Mouse (Mus musculus): ENCODE measurements around the gene Prr29. TPM values are rescaled to one million over a fixed set of nuclear protein-coding genes. Genes with fewer than 3 reads are reported as not detected.

Gene Prr29
- polyA plus RNA-seq, 1 experiment: 0.32 TPM

DNA sequence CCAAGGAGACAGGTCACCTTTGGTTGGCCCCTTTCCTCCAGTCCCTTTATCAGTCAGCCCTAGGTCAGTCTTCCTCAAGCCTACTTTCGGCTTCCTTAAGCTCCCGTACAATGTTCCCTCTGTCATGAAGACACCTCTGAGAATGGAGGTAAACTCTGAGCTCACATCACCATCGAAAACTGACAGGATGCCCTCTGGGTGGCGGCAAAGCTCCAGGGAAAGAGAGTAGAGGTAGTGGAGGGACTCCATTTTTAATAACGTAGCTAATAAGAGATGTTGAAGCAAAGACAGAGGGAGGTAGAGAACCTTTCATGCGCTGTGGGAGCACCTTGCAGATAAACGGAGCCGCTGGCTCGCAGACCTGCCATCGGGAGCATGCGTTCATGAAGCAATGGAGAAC, 15.7 kb downstream of the Prr29 start:
- H3K4me2 ChIP-seq (ENCODE audit: low read depth): no peak overlapping the region
- peaks cover 39% of the 10 kb centered on the region for H3K27me3 ChIP-seq (ENCODE audit: control insufficient read depth, insufficient read depth, insufficient read length)
- no peak overlapping the region for H3ac ChIP-seq (ENCODE audit: control insufficient read depth, insufficient read length)
- no peak for TF ChIP-seq POLR2AphosphoS2 (IDR thresholded peaks at IDR 0.05; ENCODE audit: insufficient read length, low read depth)
- TF ChIP-seq MYOG (IDR thresholded peaks at IDR 0.05; ENCODE audit: control insufficient read depth in 1 of 3, insufficient read depth in 1 of 3, insufficient read length in 2 of 3, low read depth in 2 of 3): no peak
- no peak for TF ChIP-seq TCF12 (IDR thresholded peaks at IDR 0.05; ENCODE audit: insufficient read depth, poor library complexity, severe bottlenecking)
- TF ChIP-seq REST (IDR thresholded peaks at IDR 0.05; ENCODE audit: insufficient read depth, insufficient read length): no peak
- no peak for TF ChIP-seq MYOD1 (IDR thresholded peaks at IDR 0.05; ENCODE audit: control insufficient read depth in 1 of 3, insufficient read length in 2 of 3, low read depth in 2 of 3)
- TF ChIP-seq CEBPB (IDR thresholded peaks at IDR 0.05; ENCODE audit: insufficient read depth, poor library complexity, severe bottlenecking): no peak
- no peak for TF ChIP-seq USF1 (IDR thresholded peaks at IDR 0.05; ENCODE audit: low read depth)
- no peak for TF ChIP-seq MAX (IDR thresholded peaks at IDR 0.05; ENCODE audit: low read depth)
- no peaks in the 10 kb centered on the region for H3K36me3 ChIP-seq (ENCODE audit: control insufficient read depth, insufficient read depth)
- no peak overlapping the region for H3K4me3 ChIP-seq
- H3K79me2 ChIP-seq (ENCODE audit: control insufficient read depth, insufficient read depth): no peaks in the 10 kb centered on the region

GRCm38 (mm10) chr11:106381883-106382282, 16.6 kb downstream of the Prr29 start:
- H3K79me2 ChIP-seq (ENCODE audit: control insufficient read depth, insufficient read depth): no peaks in the 10 kb centered on the region
- no peak overlapping the region for H3K4me2 ChIP-seq (ENCODE audit: low read depth)
- peaks cover 30% of the 10 kb centered on the region for H3K27me3 ChIP-seq (ENCODE audit: control insufficient read depth, insufficient read depth, insufficient read length)
- H3ac ChIP-seq (ENCODE audit: control insufficient read depth, insufficient read length): no peak overlapping the region
- no peak overlapping the region for H3K4me3 ChIP-seq
- TF ChIP-seq USF1 (IDR thresholded peaks at IDR 0.05; ENCODE audit: low read depth): no peak
- no peak for TF ChIP-seq E2F4 (IDR thresholded peaks at IDR 0.05; ENCODE audit: insufficient read depth)
- TF ChIP-seq MYOD1 (IDR thresholded peaks at IDR 0.05; ENCODE audit: control insufficient read depth in 1 of 3, insufficient read length in 2 of 3, low read depth in 2 of 3): no peak
- no peak for TF ChIP-seq TCF12 (IDR thresholded peaks at IDR 0.05; ENCODE audit: insufficient read depth, poor library complexity, severe bottlenecking)
- no peak for TF ChIP-seq POLR2AphosphoS2 (IDR thresholded peaks at IDR 0.05; ENCODE audit: insufficient read length, low read depth)
- TF ChIP-seq CEBPB (IDR thresholded peaks at IDR 0.05; ENCODE audit: insufficient read depth, poor library complexity, severe bottlenecking): no peak
- no peaks in the 10 kb centered on the region for H3K36me3 ChIP-seq (ENCODE audit: control insufficient read depth, insufficient read depth)

- no peak overlapping the region for H3K4me2 ChIP-seq (ENCODE audit: low read depth)
- H3K79me2 ChIP-seq (ENCODE audit: control insufficient read depth, insufficient read depth): no peaks in the 10 kb centered on the region
- no peak overlapping the region for H3K4me3 ChIP-seq
Measured at GRCm38 (mm10) chr11:106382424-106382823, 17.2 kb downstream of the Prr29 start.

DNA sequence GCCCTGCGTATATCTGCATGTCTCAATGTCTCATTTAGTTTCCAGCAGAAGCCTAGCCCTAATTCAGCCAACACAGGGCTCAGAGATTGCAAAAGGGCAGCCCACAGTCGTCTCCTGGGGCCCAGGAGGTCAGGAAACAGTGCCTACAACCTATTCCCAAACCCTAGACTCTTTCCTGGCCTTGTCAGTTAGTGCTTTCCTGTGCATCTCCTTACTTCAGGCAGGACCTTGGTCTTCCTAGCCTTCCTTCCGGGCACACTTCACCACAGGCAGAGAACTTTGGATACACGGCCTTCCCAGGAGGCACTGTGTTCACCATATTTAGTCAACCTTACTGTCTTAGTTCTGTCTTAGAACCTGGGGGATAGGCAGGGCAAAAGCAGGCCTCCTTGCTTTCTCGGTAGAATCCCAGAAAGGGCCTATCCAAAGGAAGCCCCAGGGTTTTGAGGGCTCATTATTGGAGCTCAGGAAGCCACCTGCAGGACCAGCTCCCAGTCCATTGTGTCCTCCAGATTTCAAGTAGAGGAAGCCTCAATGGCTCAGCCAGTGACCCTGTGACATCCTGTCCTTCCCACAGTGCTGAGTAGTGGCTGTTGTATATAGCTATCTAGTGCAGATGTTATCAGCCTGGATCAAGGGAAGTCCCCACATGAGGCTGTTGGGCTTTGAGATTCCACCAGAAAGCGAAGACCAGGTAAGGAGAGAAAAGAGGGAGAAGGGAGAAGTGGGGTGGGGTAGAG, 17.9 kb downstream of the Prr29 start:
- H3K4me3 ChIP-seq: no peak overlapping the region
- H3K79me2 ChIP-seq (ENCODE audit: control insufficient read depth, insufficient read depth): no peaks in the 10 kb centered on the region
- no peak overlapping the region for H3K4me2 ChIP-seq (ENCODE audit: low read depth)
- no peaks in the 10 kb centered on the region for H3K36me3 ChIP-seq (ENCODE audit: control insufficient read depth, insufficient read depth)
- TF ChIP-seq CEBPB (IDR thresholded peaks at IDR 0.05; ENCODE audit: insufficient read depth, poor library complexity, severe bottlenecking): no peak
- no peak for TF ChIP-seq MYOD1 (IDR thresholded peaks at IDR 0.05; ENCODE audit: control insufficient read depth in 1 of 3, insufficient read length in 2 of 3, low read depth in 2 of 3)
- no peak for TF ChIP-seq MYOG (IDR thresholded peaks at IDR 0.05; ENCODE audit: control insufficient read depth in 1 of 3, insufficient read depth in 1 of 3, insufficient read length in 2 of 3, low read depth in 2 of 3)
- TF ChIP-seq USF1 (IDR thresholded peaks at IDR 0.05; ENCODE audit: low read depth): no peak
- no peak for TF ChIP-seq POLR2A (IDR thresholded peaks at IDR 0.05; ENCODE audit: insufficient read length, low read depth)
- TF ChIP-seq MAX (IDR thresholded peaks at IDR 0.05; ENCODE audit: low read depth): no peak
- no peak for TF ChIP-seq TCF12 (IDR thresholded peaks at IDR 0.05; ENCODE audit: insufficient read depth, poor library complexity, severe bottlenecking)
- no peak for TF ChIP-seq TCF3 (IDR thresholded peaks at IDR 0.05; ENCODE audit: insufficient read length, low read depth)
- no peak for TF ChIP-seq E2F4 (IDR thresholded peaks at IDR 0.05; ENCODE audit: insufficient read depth)
- TF ChIP-seq SRF (IDR thresholded peaks at IDR 0.05; ENCODE audit: control insufficient read depth, insufficient read length, low read depth): no peak
- TF ChIP-seq REST (IDR thresholded peaks at IDR 0.05; ENCODE audit: insufficient read depth, insufficient read length): no peak
- no peak for TF ChIP-seq POLR2AphosphoS2 (IDR thresholded peaks at IDR 0.05; ENCODE audit: insufficient read length, low read depth)
- peaks cover 17% of the 10 kb centered on the region for H3K27me3 ChIP-seq (ENCODE audit: control insufficient read depth, insufficient read depth, insufficient read length)
- no peak overlapping the region for H3ac ChIP-seq (ENCODE audit: control insufficient read depth, insufficient read length)

More at GRCm38 (mm10) chr11:106382424-106382823, 17.2 kb downstream of the Prr29 start:
- H3K36me3 ChIP-seq (ENCODE audit: control insufficient read depth, insufficient read depth): no peaks in the 10 kb centered on the region
- peaks cover 25% of the 10 kb centered on the region for H3K27me3 ChIP-seq (ENCODE audit: control insufficient read depth, insufficient read depth, insufficient read length)
- no peak overlapping the region for H3ac ChIP-seq (ENCODE audit: control insufficient read depth, insufficient read length)
- no peak for TF ChIP-seq MYOG (IDR thresholded peaks at IDR 0.05; ENCODE audit: control insufficient read depth in 1 of 3, insufficient read depth in 1 of 3, insufficient read length in 2 of 3, low read depth in 2 of 3)
- TF ChIP-seq TCF12 (IDR thresholded peaks at IDR 0.05; ENCODE audit: insufficient read depth, poor library complexity, severe bottlenecking): no peak
- TF ChIP-seq SRF (IDR thresholded peaks at IDR 0.05; ENCODE audit: control insufficient read depth, insufficient read length, low read depth): no peak
- TF ChIP-seq TCF3 (IDR thresholded peaks at IDR 0.05; ENCODE audit: insufficient read length, low read depth): no peak
- TF ChIP-seq USF1 (IDR thresholded peaks at IDR 0.05; ENCODE audit: low read depth): no peak
- TF ChIP-seq MYOD1 (IDR thresholded peaks at IDR 0.05; ENCODE audit: control insufficient read depth in 1 of 3, insufficient read length in 2 of 3, low read depth in 2 of 3): no peak
- no peak for TF ChIP-seq MAX (IDR thresholded peaks at IDR 0.05; ENCODE audit: low read depth)
- TF ChIP-seq CEBPB (IDR thresholded peaks at IDR 0.05; ENCODE audit: insufficient read depth, poor library complexity, severe bottlenecking): no peak
- no peak for TF ChIP-seq POLR2A (IDR thresholded peaks at IDR 0.05; ENCODE audit: insufficient read length, low read depth)
- no peak for TF ChIP-seq POLR2AphosphoS2 (IDR thresholded peaks at IDR 0.05; ENCODE audit: insufficient read length, low read depth)
- no peak for TF ChIP-seq E2F4 (IDR thresholded peaks at IDR 0.05; ENCODE audit: insufficient read depth)
- TF ChIP-seq REST (IDR thresholded peaks at IDR 0.05; ENCODE audit: insufficient read depth, insufficient read length): no peak

All from myocyte (in vitro differentiated cells).